Mouse (Mus musculus) olfactory bulb, adult 2 months (tissue): ENCODE data around the gene Arhgef19. TPM values are rescaled to one million over a fixed set of nuclear protein-coding genes. Genes with fewer than 3 reads are reported as not detected.
A peak's percentile ranks its signal among the peaks of the same experiment; 100 is the strongest.

ENCODE experiments used
- H3K27ac ChIP-seq: fragments of 200-500 bp; 2 replicates; pipeline ENCODE4 v1.5.1; 2012; ENCODE audit warnings: low read depth, low read length; ENCODE audit not compliant: insufficient read depth
- H3K4me1 ChIP-seq: fragments of 200-500 bp; 2 replicates; pipeline ENCODE4 v1.6.1; 2012; ENCODE audit warnings: low read length; ENCODE audit not compliant: control insufficient read depth, insufficient read depth
- H3K4me3 ChIP-seq: fragments of 200-500 bp; 2 replicates; pipeline ENCODE4 v1.5.1; 2012; ENCODE audit warnings: mild to moderate bottlenecking, low read depth, low read length, moderate library complexity; ENCODE audit not compliant: insufficient read depth
- CTCF ChIP-seq: fragments of 200-500 bp; IDR thresholded peaks from 2 replicates; pipeline ENCODE4 v1.5.1; 2012; ENCODE audit warnings: low read depth, mild to moderate bottlenecking, low read length, moderate library complexity; ENCODE audit not compliant: insufficient read depth
- POLR2A ChIP-seq: fragments of 200-500 bp; IDR thresholded peaks from 2 replicates; pipeline ENCODE4 v1.6.1; 2012; ENCODE audit warnings: mild to moderate bottlenecking, low read depth, low read length, moderate library complexity; ENCODE audit not compliant: insufficient read depth
- WGBS: fragments of 180-500 bp; shearing (Covaris S2); methylation state at CpG from one replicate; pipeline ENCODE4 v1.1.7; 2018; 5-methylcytosine and 5-hydroxymethylcytosine counted together
- polyA plus RNA-seq: library from polyadenylated mRNA; stranded (reverse); fragments of >200 nt; gene quantifications from 2 replicates; pipeline ENCODE4 v1.2.4, GENCODE M21; 2012; ENCODE audit warnings: low replicate concordance; ENCODE audit not compliant: missing spikeins, insufficient read depth, insufficient read length

The Arhgef19 gene
- polyA plus RNA-seq, 1 experiment, result not detected

DNA sequence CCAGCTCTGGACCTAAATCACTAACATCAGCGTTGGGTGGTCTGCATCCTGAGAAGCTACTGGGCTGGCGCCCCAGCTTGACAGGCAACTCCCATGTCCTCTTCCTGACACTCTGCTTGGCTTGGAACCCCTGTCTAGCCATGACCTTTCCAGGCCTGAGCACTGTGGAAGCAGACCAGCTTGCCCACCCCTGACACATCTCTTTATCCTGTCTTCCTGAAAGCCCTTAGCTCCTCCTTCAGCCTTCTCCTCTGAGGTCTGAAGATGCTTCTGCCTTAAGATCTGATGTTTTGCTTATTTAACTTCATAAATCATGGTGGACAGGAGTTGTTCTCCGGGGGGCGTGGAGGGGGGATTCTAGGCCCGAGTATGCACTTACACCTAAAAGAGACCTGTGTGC lies 4.3 kb downstream of the Arhgef19 start:
- no peak overlapping the region for H3K4me3 ChIP-seq
- H3K27ac ChIP-seq, result no peak overlapping the region
- TF ChIP-seq POLR2A (no peak), CTCF (no peak)
- WGBS, result 80% methylated on average over 5 of the region's 5 CpGs
- peaks cover 54% of the 10 kb centered on the region for H3K4me1 ChIP-seq

DNA sequence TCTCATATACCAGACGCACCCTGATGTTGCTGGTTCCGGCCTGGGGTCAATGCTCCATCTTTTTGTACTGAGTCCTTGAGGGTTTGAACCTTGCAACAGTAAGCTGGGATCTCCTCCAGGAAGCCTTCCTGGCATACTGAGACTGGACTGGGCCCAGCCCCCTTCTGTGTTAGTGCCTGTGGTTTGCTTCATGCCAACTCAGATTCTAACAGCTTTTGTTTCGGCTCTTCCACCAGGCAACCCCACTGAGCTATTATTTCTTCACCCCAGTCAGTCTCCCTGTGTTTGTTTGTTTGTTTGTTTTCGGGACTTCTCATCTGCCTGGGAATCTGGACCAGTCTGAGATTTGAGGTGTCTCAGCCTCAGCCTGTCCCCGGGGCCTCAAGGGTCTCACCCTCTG lies 5.1 kb downstream of the Arhgef19 start:
- no peak overlapping the region for H3K4me3 ChIP-seq
- H3K27ac ChIP-seq, result peak overlapping the region; percentile 18; the same call in 1 of the 2 replicates
- H3K4me1 ChIP-seq, result peaks cover 49% of the 10 kb centered on the region
- WGBS, result 55% methylated on average over 5 of the region's 5 CpGs
- TF ChIP-seq POLR2A (no peak), CTCF (no peak)

- Histone ChIP-seq H3K4me3 (no peak overlapping the region), H3K4me1 (peaks cover 44% of the 10 kb centered on the region), H3K27ac (0 out of 2 replicates have a peak overlapping the region, but pooled peaks have one; percentile 38)
- WGBS, result 29% methylated on average over 9 of the region's 9 CpGs
- TF ChIP-seq POLR2A (no peak), CTCF (no peak)
Measured at GRCm38 (mm10) chr4:141244931-141245425, 5.7 kb downstream of the Arhgef19 start.

DNA sequence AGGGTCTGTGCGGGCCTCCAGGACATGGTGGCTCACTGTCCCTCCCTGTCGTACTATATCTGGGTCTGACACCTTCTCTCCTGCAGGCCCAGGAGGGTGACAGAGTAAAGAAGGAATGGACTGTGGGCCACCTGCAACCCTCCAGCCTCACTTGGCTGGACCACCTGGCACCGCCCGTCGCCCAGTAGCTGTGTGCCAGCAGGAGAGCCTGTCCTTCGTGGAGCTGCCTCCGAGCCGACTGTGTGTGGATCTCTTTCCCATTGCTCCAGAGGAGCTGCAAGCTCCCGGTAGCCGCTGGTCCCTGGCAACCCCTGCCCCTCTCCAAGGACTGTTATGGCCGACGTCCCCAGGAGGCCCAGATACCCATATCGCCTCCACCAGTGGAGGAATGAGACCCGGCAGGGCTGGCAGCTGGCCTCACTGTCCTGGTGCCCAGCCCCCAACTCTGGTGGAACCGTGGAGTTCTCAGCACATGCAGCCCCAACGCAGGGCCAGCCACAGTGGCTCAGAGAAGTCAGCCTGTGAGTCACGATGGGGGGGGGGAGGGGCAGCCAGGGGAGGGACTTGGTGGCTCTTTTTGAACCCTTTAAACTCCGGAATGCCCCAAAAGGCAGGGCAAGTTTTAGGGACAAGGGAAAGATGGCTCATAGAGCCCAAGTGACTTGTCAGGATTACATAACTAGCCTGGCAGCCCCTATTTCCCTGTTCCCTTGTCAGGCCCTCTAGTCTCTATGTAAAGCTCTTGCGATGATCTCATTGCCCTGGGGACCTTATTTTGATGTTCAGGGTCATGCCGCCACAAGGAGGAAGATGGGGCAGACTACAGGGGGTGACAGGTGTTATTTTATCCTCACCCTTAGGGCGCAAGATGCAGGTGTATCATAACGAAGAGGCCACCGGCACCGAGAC lies 7.0 kb downstream of the Arhgef19 start:
- Histone ChIP-seq H3K27ac (no peak overlapping the region), H3K4me3 (no peak overlapping the region), H3K4me1 (peaks cover 44% of the 10 kb centered on the region)
- 36% methylated on average over 24 of the region's 24 CpGs for WGBS
- TF ChIP-seq POLR2A (no peak), CTCF (no peak)

DNA sequence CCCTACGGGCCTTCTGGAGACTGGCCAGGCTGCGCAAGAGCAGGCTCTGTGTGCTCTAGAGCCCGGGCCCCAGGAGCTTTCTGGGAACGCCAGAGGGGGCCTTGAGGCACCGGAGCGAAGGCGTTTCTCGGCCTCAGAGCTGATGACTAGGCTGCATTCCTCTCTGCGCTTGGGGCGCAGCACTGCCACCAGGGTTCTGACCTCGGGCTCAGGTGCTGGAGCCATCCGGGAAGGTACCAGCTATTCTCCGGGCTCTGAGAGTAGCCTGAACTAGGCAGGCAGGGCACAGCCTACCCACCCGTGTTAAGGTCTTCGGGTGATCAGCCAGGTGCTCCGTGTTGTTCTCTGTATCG lies 7.7 kb downstream of the Arhgef19 start:
- TF ChIP-seq CTCF, result no peak
- TF ChIP-seq POLR2A, result no peak
- WGBS, result 13% methylated on average over 17 of the region's 17 CpGs
- H3K4me1 ChIP-seq, result peaks cover 42% of the 10 kb centered on the region
- H3K4me3 ChIP-seq, result 0 out of 2 replicates have a peak overlapping the region, but pooled peaks have one; percentile 38
- H3K27ac ChIP-seq, result no peak overlapping the region

DNA sequence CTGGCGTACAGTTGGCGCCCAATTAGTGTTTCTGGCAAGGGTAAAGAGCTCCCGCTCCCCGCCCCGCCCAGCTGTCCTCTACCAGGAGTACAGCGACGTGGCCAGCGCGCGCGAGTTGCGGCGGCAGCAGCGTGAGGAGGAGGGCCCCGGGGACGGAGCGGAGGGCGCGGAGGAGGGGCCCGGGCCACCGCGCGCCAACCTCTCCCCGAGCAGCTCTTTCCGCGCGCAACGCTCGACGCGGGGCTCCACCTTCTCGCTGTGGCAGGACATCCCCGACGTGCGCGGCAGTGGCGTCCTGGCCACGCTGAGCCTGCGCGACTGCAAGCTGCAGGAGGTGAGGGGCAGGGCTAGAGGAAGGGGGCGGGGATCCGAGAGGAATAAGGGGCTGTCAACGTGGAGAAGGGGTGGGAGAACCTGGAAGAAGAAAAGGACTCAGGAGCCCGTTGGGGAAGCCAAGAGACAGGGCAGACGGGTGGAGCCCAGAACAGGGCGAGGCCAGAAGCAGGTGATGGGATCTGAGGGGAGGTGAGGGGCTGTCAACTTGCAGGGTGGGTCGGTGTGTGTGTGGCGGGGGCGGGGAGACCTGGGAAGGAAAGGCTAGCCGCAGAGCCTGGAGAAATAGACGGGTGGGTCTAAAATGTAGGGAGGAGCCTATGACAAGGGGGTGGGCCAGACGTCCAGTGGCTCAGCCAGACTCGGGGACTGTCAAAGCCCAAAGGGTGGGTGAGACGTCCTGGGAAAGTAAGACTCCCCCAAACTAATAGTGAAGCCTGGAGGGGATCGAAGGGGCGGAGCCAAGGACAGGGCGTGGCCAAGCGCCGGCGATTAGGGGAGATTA lies 8.7 kb downstream of the Arhgef19 start:
- WGBS, result 1% methylated on average over 60 of the region's 60 CpGs
- Histone ChIP-seq H3K27ac (no peak overlapping the region), H3K4me1 (peaks cover 35% of the 10 kb centered on the region), H3K4me3 (peak overlapping the region; percentile 38)
- no peak for TF ChIP-seq POLR2A
- no peak for TF ChIP-seq CTCF

DNA sequence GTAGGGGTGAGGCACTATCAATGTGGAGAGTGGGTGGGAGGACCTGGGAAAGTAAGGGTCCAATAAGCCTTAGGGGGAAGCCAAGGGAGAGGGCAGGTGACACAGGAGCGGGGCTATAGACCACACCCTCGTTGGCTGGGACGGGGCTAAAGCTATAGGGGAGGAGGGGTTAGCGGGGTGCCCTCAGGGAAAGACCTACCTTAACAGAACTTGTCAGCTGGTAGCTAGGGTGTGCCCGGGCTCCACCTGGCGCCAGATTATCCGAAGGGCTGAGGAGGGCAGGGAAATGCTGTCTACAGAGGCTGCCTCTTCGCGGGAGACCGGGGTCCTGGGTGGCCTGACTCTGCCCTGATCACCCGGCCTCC lies 9.3 kb downstream of the Arhgef19 start:
- peaks cover 35% of the 10 kb centered on the region for H3K4me1 ChIP-seq
- no peak overlapping the region for H3K4me3 ChIP-seq
- TF ChIP-seq CTCF (no peak), POLR2A (no peak)
- no peak overlapping the region for H3K27ac ChIP-seq
- WGBS, result 26% methylated on average over 11 of the region's 11 CpGs

- H3K4me1 ChIP-seq, result peaks cover 33% of the 10 kb centered on the region
- no peak overlapping the region for H3K27ac ChIP-seq
- TF ChIP-seq POLR2A, result no peak
- TF ChIP-seq CTCF, result no peak
- no peak overlapping the region for H3K4me3 ChIP-seq
- WGBS, result 86% methylated on average over 11 of the region's 11 CpGs
Measured at GRCm38 (mm10) chr4:141249383-141249782, 10.1 kb downstream of the Arhgef19 start.

DNA sequence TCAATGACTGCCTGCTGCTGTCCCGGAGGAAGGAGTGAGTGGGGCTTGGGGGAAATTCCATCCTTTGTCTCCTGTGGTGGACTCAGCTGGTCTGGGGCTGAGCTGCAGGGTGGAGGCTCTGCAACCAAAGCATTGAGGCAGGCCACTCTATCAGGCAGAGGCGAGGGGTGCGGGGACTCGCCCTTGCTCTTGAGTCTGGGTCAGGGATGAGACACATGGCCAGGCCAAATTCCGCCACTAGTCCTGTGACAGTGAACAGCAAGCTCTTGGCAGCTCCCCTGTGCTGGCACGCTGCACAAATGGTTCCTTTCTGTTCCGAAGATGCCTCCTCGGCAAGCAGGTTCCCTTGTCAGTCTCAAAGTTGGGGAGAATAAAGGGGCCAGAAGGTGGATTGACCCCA lies 11.8 kb downstream of the Arhgef19 start:
- TF ChIP-seq CTCF (no peak), POLR2A (no peak)
- Histone ChIP-seq H3K4me3 (no peak overlapping the region), H3K4me1 (peaks cover 22% of the 10 kb centered on the region), H3K27ac (no peak overlapping the region)
- WGBS, result 74% methylated on average over 8 of the region's 8 CpGs
